Mouse (Mus musculus) kidney, adult 2 months (tissue): ENCODE measurements around the gene Zfp346. TPM values are rescaled to one million over a fixed set of nuclear protein-coding genes. Genes with fewer than 3 reads are reported as not detected.
A peak's percentile ranks its signal among the peaks of the same experiment; 100 is the strongest.

Experiments used
- DNase-seq: peaks from one replicate; pipeline ENCODE4 v3.0.0; 2021
- H3K27ac ChIP-seq: fragments of 200-500 bp; 2 replicates; pipeline ENCODE4 v1.5.1; 2012; ENCODE audit warnings: low read depth, low read length, control low read depth, inconsistent platforms; ENCODE audit not compliant: insufficient read depth
- H3K27me3 ChIP-seq: fragments of 200-500 bp; replicated peaks from 2 replicates; pipeline ENCODE4 v1.6.1; 2012; ENCODE audit warnings: mild to moderate bottlenecking, moderate library complexity, low read length, inconsistent platforms; ENCODE audit not compliant: control insufficient read depth, insufficient read depth
- H3K36me3 ChIP-seq: fragments of 200-500 bp; 2 replicates; pipeline ENCODE4 v1.6.1; 2012; ENCODE audit warnings: mild to moderate bottlenecking, moderate library complexity, low read length, inconsistent platforms; ENCODE audit not compliant: control insufficient read depth, insufficient read depth
- H3K4me1 ChIP-seq: fragments of 200-500 bp; 2 replicates; pipeline ENCODE4 v1.6.1; 2011; ENCODE audit warnings: low read length; ENCODE audit not compliant: control insufficient read depth, insufficient read depth
- H3K4me3 ChIP-seq: fragments of 200-500 bp; 2 replicates; pipeline ENCODE4 v1.5.1; 2011; ENCODE audit warnings: mild to moderate bottlenecking, low read depth, low read length, control low read depth; ENCODE audit not compliant: insufficient read depth
- CTCF ChIP-seq: fragments of 200-500 bp; conservative IDR thresholded peaks from 2 replicates; pipeline ENCODE4 v1.5.1; 2011; ENCODE audit warnings: low read depth, mild to moderate bottlenecking, control low read depth, low read length, moderate library complexity, mixed read lengths; ENCODE audit not compliant: insufficient read depth, insufficient read length
- POLR2A ChIP-seq: fragments of 200-500 bp; IDR thresholded peaks from one replicate; pipeline ENCODE4 v1.6.1; 2011; ENCODE audit warnings: low read depth, low read length, control low read depth
- WGBS: fragments of 180-500 bp; shearing (Covaris S2); methylation state at CpG from one replicate; pipeline ENCODE4 v1.1.7; 2018; 5-methylcytosine and 5-hydroxymethylcytosine counted together
- polyA plus RNA-seq: library from polyadenylated mRNA; depleted of rRNA; stranded (reverse); fragments of >200 nt; gene quantifications from 2 replicates; pipeline ENCODE4 v1.2.3, GENCODE M21; 2012

Gene Zfp346
- polyA plus RNA-seq, 1 experiment: 13.7 TPM

DNA sequence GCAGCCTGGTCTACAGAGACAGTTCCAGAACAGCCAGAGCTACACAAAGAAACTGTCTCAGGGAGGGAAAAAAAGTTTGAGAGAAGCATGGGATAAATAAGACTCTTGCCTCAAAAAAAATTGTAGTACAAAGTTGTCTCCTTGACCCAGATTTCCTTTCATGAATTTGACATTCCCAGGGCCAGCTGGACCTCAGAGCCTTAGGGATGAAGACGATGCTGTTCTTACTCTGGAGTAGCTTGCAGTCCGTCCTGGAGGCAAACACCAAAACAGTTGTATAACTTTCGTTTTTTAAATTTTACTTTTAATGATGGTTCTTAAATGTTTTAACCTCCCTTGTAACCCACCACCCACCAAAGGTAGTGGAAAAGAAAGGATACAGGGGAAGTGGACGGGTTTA is 2.0 kb downstream of the Zfp346 start:
- Histone ChIP-seq H3K36me3 (no peaks in the 10 kb centered on the region), H3K27ac (no peak overlapping the region), H3K4me1 (peaks cover 5% of the 10 kb centered on the region), H3K27me3 (no peaks in the 10 kb centered on the region), H3K4me3 (no peak overlapping the region)
- TF ChIP-seq POLR2A (no peak), CTCF (no peak)
- 86% methylated on average over 4 of the region's 4 CpGs for WGBS
- DNase-seq: no peak

DNA sequence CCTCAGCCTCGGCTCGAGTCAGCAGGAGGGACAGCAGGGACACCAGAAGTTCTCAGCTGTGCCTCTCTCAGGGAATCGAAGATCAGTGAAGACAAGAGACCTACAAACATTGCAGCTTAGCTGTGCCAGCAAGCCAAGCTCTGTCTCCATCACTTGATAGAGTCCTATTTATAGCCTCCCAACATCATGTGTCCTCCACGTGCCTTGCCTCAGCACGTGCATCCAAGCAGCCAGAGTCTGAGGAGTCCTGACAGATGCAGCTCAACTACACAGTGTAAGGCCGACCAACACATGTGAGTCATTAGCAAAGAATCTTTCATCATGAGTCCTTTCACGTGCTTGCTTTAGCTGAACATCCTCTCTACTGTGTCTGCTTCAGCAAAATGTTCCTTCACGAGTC is 2.6 kb downstream of the Zfp346 start:
- Histone ChIP-seq H3K27me3 (no peaks in the 10 kb centered on the region), H3K4me1 (peaks cover 5% of the 10 kb centered on the region), H3K27ac (no peak overlapping the region), H3K36me3 (no peaks in the 10 kb centered on the region), H3K4me3 (no peak overlapping the region)
- no peak for TF ChIP-seq CTCF
- 72% methylated on average over 8 of the region's 8 CpGs for WGBS
- no peak for DNase-seq

DNA sequence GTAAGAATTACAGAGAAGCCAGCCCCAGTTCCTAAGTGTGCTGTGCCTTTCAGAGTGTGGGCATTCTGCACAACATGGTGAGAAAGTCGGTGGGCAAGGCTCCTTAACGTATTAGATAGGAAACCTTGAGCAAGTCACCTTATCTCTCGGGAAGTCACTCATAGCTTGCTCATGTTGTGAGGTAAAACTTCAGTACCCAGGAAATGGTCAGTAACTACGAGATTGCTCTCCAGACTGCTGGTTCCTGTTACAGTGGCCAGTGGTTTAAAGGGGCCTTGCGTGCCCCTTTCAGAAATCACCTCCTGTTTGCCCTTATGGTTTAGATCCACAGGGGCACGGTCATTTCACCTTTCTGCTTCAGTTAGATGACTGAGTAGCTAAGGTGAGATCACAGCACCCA is 9.3 kb downstream of the Zfp346 start:
- Histone ChIP-seq H3K27me3 (no peaks in the 10 kb centered on the region), H3K27ac (no peak overlapping the region), H3K4me1 (no peaks in the 10 kb centered on the region), H3K36me3 (no peaks in the 10 kb centered on the region), H3K4me3 (no peak overlapping the region)
- WGBS: 86% methylated on average over 6 of the region's 6 CpGs
- TF ChIP-seq CTCF (no peak), POLR2A (no peak)
- DNase-seq: no peak

DNA sequence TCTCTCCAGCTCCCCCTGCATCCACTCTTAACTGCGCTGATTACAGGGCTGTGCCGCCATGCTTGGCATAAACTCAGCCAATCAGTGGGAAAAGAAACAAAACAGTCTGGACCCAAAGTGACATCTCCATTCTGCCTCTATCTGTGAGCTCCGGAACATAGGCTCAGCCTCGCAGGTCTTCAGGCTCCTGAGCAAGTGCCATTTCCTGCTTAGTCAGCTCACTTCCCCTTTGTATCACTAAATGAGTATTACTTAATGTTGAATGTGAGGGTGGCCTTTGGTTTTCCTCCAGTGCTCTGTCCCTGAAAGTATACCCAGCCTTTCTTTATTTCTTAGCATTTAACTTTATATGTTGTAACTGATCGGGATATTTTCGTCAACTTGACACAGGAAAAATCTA is 19.8 kb downstream of the Zfp346 start:
- Histone ChIP-seq H3K4me3 (no peak overlapping the region), H3K27ac (no peak overlapping the region), H3K4me1 (no peaks in the 10 kb centered on the region), H3K36me3 (peaks cover 5% of the 10 kb centered on the region; the same call in 1 of the 2 replicates), H3K27me3 (no peaks in the 10 kb centered on the region)
- 85% methylated on average over 6 of the region's 6 CpGs for WGBS
- TF ChIP-seq CTCF (no peak), POLR2A (no peak)
- DNase-seq: no peak

DNA sequence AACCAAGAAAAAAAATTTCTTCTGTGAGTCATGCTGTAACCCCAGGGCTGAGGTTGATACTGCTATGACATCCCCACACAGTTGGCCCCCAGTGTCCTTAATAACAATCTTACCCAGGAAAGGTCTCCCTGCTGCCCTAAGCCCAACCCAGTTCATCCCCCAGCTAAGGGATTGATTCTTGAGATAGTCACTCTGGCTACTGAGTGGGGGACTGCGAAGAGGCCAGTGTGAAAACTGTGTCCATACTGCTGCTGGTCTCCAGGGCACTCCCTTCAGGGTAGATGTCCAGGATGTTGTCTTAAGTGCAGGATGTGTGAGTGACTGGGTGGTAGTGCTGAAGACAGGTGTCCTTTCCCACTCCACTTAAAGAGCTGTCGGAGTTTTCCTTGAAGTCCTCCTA is 28.3 kb downstream of the Zfp346 start, which contains the start of gene Gm17617:
Gm17617 (minus strand) TSS at position 101 of the 400 bp plus-strand sequence.
- H3K27ac ChIP-seq: no peak within 1 kb of the TSS
- H3K4me1 ChIP-seq: no peaks in the 10 kb centered on the region
- 98% methylated on average over 2 of the region's 2 CpGs for WGBS
- no peak for TF ChIP-seq POLR2A
- TF ChIP-seq CTCF: no peak
- H3K36me3 ChIP-seq: 0 out of 2 replicates have a peak, but pooled peaks cover 3% of the 10 kb centered on the region
- H3K27me3 ChIP-seq: no peaks in the 10 kb centered on the region
- no peak within 1 kb of the TSS for H3K4me3 ChIP-seq
- DNase-seq: no peak

DNA sequence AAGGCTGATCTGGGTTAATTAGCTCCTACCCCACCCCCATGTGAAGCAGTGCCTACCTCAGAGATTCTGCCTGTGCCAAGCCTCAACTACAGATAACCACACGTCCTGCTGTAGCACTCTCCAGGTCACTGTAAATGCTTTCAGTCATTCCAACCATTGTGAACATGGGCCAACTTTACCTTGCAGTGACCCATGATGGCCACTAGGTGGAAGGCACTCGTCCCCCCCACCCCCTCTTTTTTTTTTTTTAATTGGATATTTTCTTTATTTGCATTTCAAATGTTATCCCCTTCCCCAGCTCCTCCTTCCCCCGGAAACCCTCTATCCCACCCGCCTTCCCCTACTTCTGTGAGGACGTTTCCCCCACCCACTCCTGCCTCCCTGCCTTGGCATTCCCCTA is 30.3 kb downstream of the Zfp346 start:
- H3K4me1 ChIP-seq: no peaks in the 10 kb centered on the region
- no peaks in the 10 kb centered on the region for H3K27me3 ChIP-seq
- H3K4me3 ChIP-seq: no peak overlapping the region
- 9% methylated on average over 5 of the region's 5 CpGs for WGBS
- H3K27ac ChIP-seq: no peak overlapping the region
- H3K36me3 ChIP-seq: no peaks in the 10 kb centered on the region
- TF ChIP-seq CTCF (peak; percentile 61), POLR2A (no peak)
- peak; percentile 30 for DNase-seq

DNA sequence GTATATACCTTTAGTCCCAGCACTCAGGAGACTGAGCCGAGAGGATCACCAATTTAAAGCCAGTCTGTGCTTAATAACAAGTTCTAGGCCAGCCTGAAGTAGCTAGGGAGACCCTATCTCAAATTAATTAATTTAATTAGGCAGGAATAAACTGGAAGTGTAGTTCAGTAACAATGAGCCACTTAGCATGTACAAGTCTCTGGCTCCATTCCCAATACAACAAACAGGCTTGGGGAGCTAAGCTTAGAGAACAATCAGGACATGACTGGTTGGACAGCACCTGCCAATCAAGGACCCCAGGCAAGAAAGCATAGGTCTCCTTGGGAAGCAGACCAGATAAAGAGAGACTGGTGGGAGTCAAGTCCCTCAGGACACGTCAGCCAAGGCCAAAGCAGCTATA is 35.2 kb downstream of the Zfp346 start:
- no peaks in the 10 kb centered on the region for H3K4me1 ChIP-seq
- H3K27ac ChIP-seq: no peak overlapping the region
- WGBS: 93% methylated on average over 2 of the region's 2 CpGs
- DNase-seq: no peak
- no peaks in the 10 kb centered on the region for H3K36me3 ChIP-seq
- TF ChIP-seq POLR2A (no peak), CTCF (no peak)
- H3K4me3 ChIP-seq: no peak overlapping the region
- no peaks in the 10 kb centered on the region for H3K27me3 ChIP-seq
